Comparison of ENCODE assay signal across 21 mouse cellular contexts in genomic region chr8:22028973-22029372, GRCm38 (mm10). TPM values are rescaled to one million over a fixed set of nuclear protein-coding genes. Genes with fewer than 3 reads are reported as not detected.
DNase-seq lines count a peak whose midpoint lies in the region; ATAC-seq and TF ChIP-seq lines count a peak whose summit lies in the region.
"Had no signal": no experiment of that assay in that cellular context is flagged by ENCODE, and none has a peak within 500 bp of the region (broad histone marks: within the 10 kb centered on the region; RNA-seq: fewer than 3 reads in every experiment).

No protein-coding gene starts in this region.

- WGBS in liver, embryonic 13.5 days (ENCODE audit: insufficient replicate concordance) = 75% methylated on average over 3 of the region's 3 CpGs
- 93% methylated on average over 3 of the region's 3 CpGs for WGBS in hindbrain, embryonic 11.5 days

- no peak overlapping the region for H3K4me3 ChIP-seq in layer of hippocampus, adult 2 months
- H3K4me3 ChIP-seq in E14TG2a.4 (replicated peaks; ENCODE audit: low read length) = no peak overlapping the region
- no peak overlapping the region for H3K4me3 ChIP-seq in liver, embryonic 13.5 days (replicated peaks)
- H3K4me3 ChIP-seq in hindbrain, embryonic 11.5 days (ENCODE audit: low read depth, low read length) = no peak overlapping the region
- H3K4me3 ChIP-seq: erythroblast, embryonic 14.5 days; hindbrain, embryonic 15.5 days; neural tube, embryonic 12.5 days had no signal

- no peak overlapping the region for H3K9ac ChIP-seq in liver, embryonic 13.5 days
- no peak overlapping the region for H3K9ac ChIP-seq in hindbrain, embryonic 11.5 days (ENCODE audit: low read depth, low read length)
- H3K9ac ChIP-seq: forebrain, postnatal 0 days; hindbrain, embryonic 15.5 days; neural tube, embryonic 12.5 days had no signal

- no peak overlapping the region for H3K4me2 ChIP-seq in liver, embryonic 13.5 days
- no peak overlapping the region for H3K4me2 ChIP-seq in hindbrain, embryonic 11.5 days (replicated peaks; ENCODE audit: low read depth, low read length)
- H3K4me2 ChIP-seq: hindbrain, embryonic 15.5 days; neural tube, embryonic 12.5 days had no signal

- H3K36me3 ChIP-seq in E14TG2a.4 (ENCODE audit: insufficient read depth, low read length) = no peaks in the 10 kb centered on the region
- peaks cover 50% of the 10 kb centered on the region for H3K36me3 ChIP-seq in liver, embryonic 13.5 days
- no peaks in the 10 kb centered on the region for H3K36me3 ChIP-seq in hindbrain, embryonic 11.5 days (ENCODE audit: control insufficient read depth, insufficient read depth, low read length)
- H3K36me3 ChIP-seq: hindbrain, embryonic 15.5 days; neural tube, embryonic 12.5 days had no signal

- H3K9me3 ChIP-seq in E14TG2a.4 (ENCODE audit: low read length) = peaks cover 7% of the 10 kb centered on the region
- no peaks in the 10 kb centered on the region for H3K9me3 ChIP-seq in liver, embryonic 13.5 days (replicated peaks)
- no peaks in the 10 kb centered on the region for H3K9me3 ChIP-seq in hindbrain, embryonic 11.5 days (ENCODE audit: control insufficient read depth, low read length)
- H3K9me3 ChIP-seq: hindbrain, embryonic 15.5 days; neural tube, embryonic 12.5 days had no signal

- H3K27me3 ChIP-seq in E14TG2a.4 (ENCODE audit: insufficient read depth, low read length) = 0 out of 2 replicates have a peak, but pooled peaks cover 4% of the 10 kb centered on the region
- H3K27me3 ChIP-seq in liver, embryonic 13.5 days = no peaks in the 10 kb centered on the region
- no peaks in the 10 kb centered on the region for H3K27me3 ChIP-seq in hindbrain, embryonic 11.5 days (ENCODE audit: control insufficient read depth, insufficient read depth, low read length)
- H3K27me3 ChIP-seq: hindbrain, embryonic 15.5 days; neural tube, embryonic 12.5 days had no signal

- DNase-seq in layer of hippocampus, adult 2 months (ENCODE audit: low spot score in 2 of 2) = no peak
- DNase-seq in layer of hippocampus, postnatal 25 days (ENCODE audit: extremely low spot score in 1 of 2, low spot score in 1 of 2) = no peak
- peak; percentile 33 for DNase-seq in A20 (ENCODE audit: low read depth, low spot score)
- no peak for DNase-seq in liver, embryonic 13.5 days
- DNase-seq in urinary bladder, postnatal 36 days (ENCODE audit: low spot score in 2 of 2) = no peak
- DNase-seq in hindbrain, embryonic 11.5 days (ENCODE audit: low spot score) = no peak
- DNase-seq: adrenal gland, postnatal 10 days; cerebellum, adult 9-10 months; forebrain, postnatal 0 days; gastrocnemius, postnatal 36 days; kidney, postnatal 14 days; layer of hippocampus, postnatal 36 days; lung, postnatal 14 days had no signal

- H3K27ac ChIP-seq in layer of hippocampus, adult 2 months = no peak overlapping the region
- H3K27ac ChIP-seq in liver, embryonic 13.5 days = no peak overlapping the region
- H3K27ac ChIP-seq in hindbrain, embryonic 11.5 days (ENCODE audit: low read depth, low read length) = no peak overlapping the region
- H3K27ac ChIP-seq: hindbrain, embryonic 15.5 days; neural tube, embryonic 12.5 days had no signal

- ATAC-seq in liver, embryonic 13.5 days (ENCODE audit: low read depth) = peak; percentile 58
- ATAC-seq in hindbrain, embryonic 11.5 days (ENCODE audit: low FRiP score) = no peak
- ATAC-seq: forebrain, postnatal 0 days; midbrain, embryonic 16.5 days had no signal

- no peaks in the 10 kb centered on the region for H3K4me1 ChIP-seq in E14TG2a.4 (replicated peaks; ENCODE audit: low read depth, low read length)
- no peaks in the 10 kb centered on the region for H3K4me1 ChIP-seq in liver, embryonic 13.5 days (replicated peaks)
- H3K4me1 ChIP-seq in hindbrain, embryonic 11.5 days (replicated peaks; ENCODE audit: control insufficient read depth, insufficient read depth, low read length) = no peaks in the 10 kb centered on the region
- H3K4me1 ChIP-seq: hindbrain, embryonic 15.5 days; neural tube, embryonic 12.5 days had no signal

- TF ChIP-seq CTCF in layer of hippocampus, adult 2 months (conservative IDR thresholded peaks at IDR 0.05) = peak; percentile 37
- TF ChIP-seq CTCF in E14TG2a.4 (conservative IDR thresholded peaks at IDR 0.05; ENCODE audit: low read length) = 0 out of 2 replicates have a peak, but pooled peaks have one; percentile 11

RNA-seq across cellular contexts. Expression of gene Atp7b, which starts 31.1 kb away (rescaled TPM):
- total RNA-seq in layer of hippocampus, adult 2 months (2021) = 1 to 10 TPM; 2.3 to 2.4 TPM
- total RNA-seq in layer of hippocampus, postnatal 25 days (2021) = 1 to 10 TPM; 2.3 to 2.5 TPM
- polyA plus RNA-seq in liver, embryonic 13.5 days (2015; fragmentation: Nextera tagmentation; extraction: Ambion mirVana) = 10.4 and 13.0 TPM in 2 replicates
- polyA plus RNA-seq in hindbrain, embryonic 11.5 days (2014; fragmentation: Nextera tagmentation; extraction: Ambion mirVana) = 1.3 and 1.9 TPM in 2 replicates

RNA-seq across cellular contexts. Expression of gene Alg11, which starts 31.5 kb away (rescaled TPM):
- 10 to 100 TPM; 34.7 to 42.0 TPM for total RNA-seq in layer of hippocampus, adult 2 months (2021)
- total RNA-seq in layer of hippocampus, postnatal 25 days (2021) = 10 to 100 TPM; 34.2 to 39.1 TPM
- 9.9 and 13.1 TPM in 2 replicates for polyA plus RNA-seq in liver, embryonic 13.5 days (2015; fragmentation: Nextera tagmentation; extraction: Ambion mirVana)
- 32.3 and 34.1 TPM in 2 replicates for polyA plus RNA-seq in hindbrain, embryonic 11.5 days (2014; fragmentation: Nextera tagmentation; extraction: Ambion mirVana)

RNA-seq across cellular contexts. Expression of gene Ccdc70, which starts 59.4 kb away (rescaled TPM):
- total RNA-seq in layer of hippocampus, adult 2 months (2021) = not detected
- total RNA-seq in layer of hippocampus, postnatal 25 days (2021) = not detected
- polyA plus RNA-seq in liver, embryonic 13.5 days (2015; fragmentation: Nextera tagmentation; extraction: Ambion mirVana) = not detected in 2 replicates
- not detected in 2 replicates for polyA plus RNA-seq in hindbrain, embryonic 11.5 days (2014; fragmentation: Nextera tagmentation; extraction: Ambion mirVana)
- total RNA-seq: adrenal gland, postnatal 10 days; forebrain, postnatal 0 days; gastrocnemius, postnatal 36 days; layer of hippocampus, postnatal 36 days had no signal
- polyA plus RNA-seq: erythroblast, embryonic 14.5 days; forebrain, postnatal 0 days; heart, embryonic 16.5 days; hindbrain, embryonic 15.5 days; limb, embryonic 11.5 days; midbrain, embryonic 16.5 days; neural tube, embryonic 12.5 days; spleen, adult 2 months had no signal
